Mouse (Mus musculus): Measurements from ENCODE around the gene Stard13. TPM values are rescaled to one million over a fixed set of nuclear protein-coding genes. Genes with fewer than 3 reads are reported as not detected.

Stard13 gene
- polyA plus RNA-seq, 1 experiment: not detected

DNA sequence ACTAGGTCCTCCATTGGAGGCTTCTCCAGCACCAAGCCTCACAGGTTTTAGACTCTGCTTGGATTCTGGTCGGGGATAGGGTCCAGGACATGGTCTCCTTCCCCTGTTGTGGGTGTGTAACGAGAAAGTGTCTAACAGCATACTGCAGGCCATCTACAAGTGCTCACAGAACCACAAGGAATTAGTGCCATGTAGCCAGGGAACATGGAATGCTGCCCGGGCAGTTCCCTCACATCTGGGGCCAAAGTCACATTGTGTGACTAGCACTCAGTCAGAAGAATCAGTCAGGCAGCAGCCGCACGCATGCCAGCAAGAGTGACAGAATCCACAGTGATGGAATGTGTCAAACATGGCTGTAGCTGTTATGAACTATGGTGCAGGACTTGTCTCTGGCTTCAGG, 67.4 kb downstream of the Stard13 start:
- Histone ChIP-seq H3K4me3 (ENCODE audit: insufficient read depth, low read depth, low read length) (no peak overlapping the region), H3K4me1 (ENCODE audit: control insufficient read depth, insufficient read depth, low read length) (peaks cover 4% of the 10 kb centered on the region; the same call in 1 of the 2 replicates), H3K27ac (ENCODE audit: insufficient read depth, low read depth, low read length) (no peak overlapping the region)
- WGBS: 41% methylated on average over 5 of the region's 5 CpGs
- TF ChIP-seq POLR2A (IDR thresholded peaks at IDR 0.05; ENCODE audit: insufficient read depth, low read depth, low read length) (no peak), CTCF (IDR thresholded peaks at IDR 0.05; ENCODE audit: insufficient read depth, low read depth, low read length) (no peak)

DNA sequence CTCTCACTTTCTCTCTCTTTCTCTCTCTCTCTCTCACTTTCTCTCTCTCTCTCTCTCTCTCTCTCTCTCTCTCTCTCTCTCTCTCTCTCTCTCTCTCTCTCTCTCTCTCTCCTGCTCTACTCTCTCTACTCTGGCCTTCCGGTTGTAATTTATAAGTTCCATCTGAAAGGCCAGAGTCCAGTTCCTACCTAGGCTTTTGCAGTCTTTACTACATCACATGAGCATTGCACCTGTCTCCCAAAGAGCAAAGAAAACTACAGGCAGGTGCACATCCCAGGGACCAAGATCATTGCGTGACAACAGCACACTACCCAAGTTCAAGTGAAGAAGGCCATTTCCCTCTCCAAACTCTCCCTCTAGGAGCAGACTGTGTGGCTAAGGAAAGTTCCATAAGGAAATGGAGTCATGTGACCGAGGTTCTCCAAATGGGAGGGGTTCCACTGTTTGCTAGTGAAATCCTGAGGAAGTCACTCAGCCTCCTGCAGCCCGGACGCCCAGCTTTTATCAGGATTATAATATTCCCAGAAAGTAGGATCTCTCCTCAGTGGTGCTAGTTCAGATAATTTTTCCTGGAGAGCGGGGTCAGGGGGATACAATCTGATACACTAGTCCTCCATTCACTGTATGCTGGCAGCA, 68.1 kb downstream of the Stard13 start:
- WGBS: 82% methylated on average over 6 of the region's 6 CpGs
- Histone ChIP-seq H3K4me3 (ENCODE audit: insufficient read depth, low read depth, low read length) (no peak overlapping the region), H3K4me1 (ENCODE audit: control insufficient read depth, insufficient read depth, low read length) (peaks cover 4% of the 10 kb centered on the region; the same call in 1 of the 2 replicates), H3K27ac (ENCODE audit: insufficient read depth, low read depth, low read length) (no peak overlapping the region)
- TF ChIP-seq POLR2A (IDR thresholded peaks at IDR 0.05; ENCODE audit: insufficient read depth, low read depth, low read length) (no peak), CTCF (IDR thresholded peaks at IDR 0.05; ENCODE audit: insufficient read depth, low read depth, low read length) (no peak)

DNA sequence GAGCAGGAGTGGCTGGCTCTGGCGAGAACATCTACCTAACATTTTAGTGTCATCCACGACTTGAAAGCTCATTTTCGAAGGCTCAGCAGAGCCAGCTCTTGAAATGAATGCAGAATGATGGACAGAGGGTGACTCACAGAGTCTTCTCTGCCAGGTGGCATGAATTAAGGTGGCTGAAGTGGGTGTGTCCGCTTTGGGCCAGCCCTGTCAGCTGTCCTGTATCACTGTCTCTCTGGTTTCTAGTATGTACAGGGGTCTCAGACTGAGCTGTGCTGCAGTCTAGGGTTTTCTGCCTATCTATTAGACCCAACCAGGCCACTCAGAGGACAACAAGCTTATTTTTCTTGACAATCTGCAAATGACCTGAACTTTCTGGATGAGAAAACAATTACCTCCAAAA, 68.8 kb downstream of the Stard13 start:
- H3K4me1 ChIP-seq (ENCODE audit: control insufficient read depth, insufficient read depth, low read length): peaks cover 4% of the 10 kb centered on the region; the same call in 1 of the 2 replicates
- no peak overlapping the region for H3K4me3 ChIP-seq (ENCODE audit: insufficient read depth, low read depth, low read length)
- H3K27ac ChIP-seq (ENCODE audit: insufficient read depth, low read depth, low read length): no peak overlapping the region
- WGBS: 86% methylated on average over 4 of the region's 4 CpGs
- no peak for TF ChIP-seq CTCF (IDR thresholded peaks at IDR 0.05; ENCODE audit: insufficient read depth, low read depth, low read length)
- TF ChIP-seq POLR2A (IDR thresholded peaks at IDR 0.05; ENCODE audit: insufficient read depth, low read depth, low read length): no peak

DNA sequence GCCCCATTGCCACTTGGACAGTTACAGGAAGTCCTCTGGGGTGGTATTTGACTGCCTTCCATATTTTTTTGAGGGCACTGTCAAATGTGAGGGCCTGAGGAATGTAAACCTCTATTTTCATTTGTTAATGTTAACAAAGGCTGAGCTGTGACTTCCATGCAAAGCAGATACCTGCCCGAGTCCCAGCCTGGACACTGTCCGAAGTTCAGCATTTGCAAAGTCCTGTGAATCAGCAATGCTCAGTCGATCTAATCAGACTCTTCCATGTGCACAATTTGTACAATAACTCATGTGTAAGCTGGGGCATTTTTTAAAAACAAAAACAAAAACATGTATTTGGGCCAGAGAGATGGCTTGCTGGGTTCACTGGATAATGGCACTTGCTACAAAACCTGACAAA, 71.0 kb downstream of the Stard13 start:
- WGBS: 97% methylated on average over 3 of the region's 3 CpGs
- H3K4me3 ChIP-seq (ENCODE audit: insufficient read depth, low read depth, low read length): no peak overlapping the region
- no peak for TF ChIP-seq POLR2A (IDR thresholded peaks at IDR 0.05; ENCODE audit: insufficient read depth, low read depth, low read length)
- no peak for TF ChIP-seq CTCF (IDR thresholded peaks at IDR 0.05; ENCODE audit: insufficient read depth, low read depth, low read length)
- no peak overlapping the region for H3K27ac ChIP-seq (ENCODE audit: insufficient read depth, low read depth, low read length)
- H3K4me1 ChIP-seq (ENCODE audit: control insufficient read depth, insufficient read depth, low read length): peaks cover 4% of the 10 kb centered on the region; the same call in 1 of the 2 replicates

DNA sequence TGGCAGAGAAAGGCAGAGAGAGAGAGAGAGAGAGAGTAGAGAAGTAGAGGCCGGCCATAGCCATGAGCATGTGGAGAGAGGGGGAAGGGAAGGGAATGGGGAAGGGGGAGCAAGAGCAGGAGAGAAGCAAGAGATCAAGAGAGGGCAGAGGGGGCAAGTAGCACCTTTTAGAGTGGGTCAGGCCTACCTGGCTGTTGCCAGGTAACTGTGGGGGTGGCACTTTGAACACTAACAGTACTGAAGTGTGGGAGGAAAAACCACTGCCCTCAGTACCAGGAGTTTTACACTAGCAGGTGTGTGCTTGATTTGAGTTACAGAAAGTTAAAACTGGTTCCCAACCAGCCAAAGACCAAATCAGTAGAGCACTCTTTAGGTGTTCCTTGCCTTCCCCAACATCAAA, 78.4 kb downstream of the Stard13 start:
- 89% methylated on average over 1 of the region's 1 CpGs for WGBS

DNA sequence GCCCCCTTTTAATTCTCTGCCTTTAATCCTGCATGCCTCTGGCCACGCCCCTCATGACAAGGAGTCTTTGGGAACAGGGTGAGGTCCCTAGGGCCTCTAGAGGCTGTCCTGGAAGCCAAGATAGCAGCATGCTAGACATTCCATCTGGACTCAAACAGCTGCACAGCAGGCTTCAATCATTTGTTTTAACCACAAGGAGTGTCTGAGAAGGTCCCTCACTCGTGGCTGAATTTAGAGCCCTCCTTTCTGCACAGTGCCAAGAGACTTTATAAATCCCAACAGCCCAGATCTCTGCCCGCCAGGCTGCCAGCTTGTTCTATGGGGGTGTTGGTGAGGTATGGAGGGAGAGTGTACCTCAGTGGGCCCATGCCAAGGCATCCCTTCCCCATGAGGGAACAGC, 78.9 kb downstream of the Stard13 start:
- no peak overlapping the region for H3K27ac ChIP-seq (ENCODE audit: insufficient read depth, low read depth, low read length)
- 59% methylated on average over 3 of the region's 3 CpGs for WGBS
- no peak for TF ChIP-seq POLR2A (IDR thresholded peaks at IDR 0.05; ENCODE audit: insufficient read depth, low read depth, low read length)
- no peak for TF ChIP-seq CTCF (IDR thresholded peaks at IDR 0.05; ENCODE audit: insufficient read depth, low read depth, low read length)
- H3K4me3 ChIP-seq (ENCODE audit: insufficient read depth, low read depth, low read length): no peak overlapping the region
- H3K4me1 ChIP-seq (ENCODE audit: control insufficient read depth, insufficient read depth, low read length): peaks cover 2% of the 10 kb centered on the region; the same call in 1 of the 2 replicates

More for the DNA sequence above, 78.4 kb downstream of the Stard13 start:
- TF ChIP-seq POLR2A (IDR thresholded peaks at IDR 0.05; ENCODE audit: insufficient read depth, low read depth, low read length): no peak
- no peak for TF ChIP-seq CTCF (IDR thresholded peaks at IDR 0.05; ENCODE audit: insufficient read depth, low read depth, low read length)
- Histone ChIP-seq H3K27ac (ENCODE audit: insufficient read depth, low read depth, low read length) (no peak overlapping the region), H3K4me1 (ENCODE audit: control insufficient read depth, insufficient read depth, low read length) (peaks cover 2% of the 10 kb centered on the region; the same call in 1 of the 2 replicates), H3K4me3 (ENCODE audit: insufficient read depth, low read depth, low read length) (no peak overlapping the region)

DNA sequence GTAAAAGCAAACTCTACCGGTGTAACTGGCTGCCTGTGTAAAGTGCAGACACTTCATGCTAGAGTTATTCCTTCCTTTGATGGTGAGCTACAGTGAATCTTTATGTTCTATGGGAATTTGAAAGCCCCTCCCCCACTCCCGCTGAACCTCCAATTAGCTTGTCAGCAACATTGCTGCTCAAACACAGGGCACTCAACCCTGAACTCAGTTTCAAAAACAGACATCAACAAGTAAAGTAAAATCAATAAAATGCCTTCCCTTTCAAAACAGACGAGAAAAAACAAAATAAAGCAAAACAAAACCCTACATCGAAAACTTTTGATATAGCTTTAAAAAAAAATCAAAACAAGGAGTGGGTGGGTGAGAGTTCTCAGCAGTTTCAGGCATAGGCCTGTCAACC, 79.6 kb downstream of the Stard13 start:
- Histone ChIP-seq H3K4me3 (ENCODE audit: insufficient read depth, low read depth, low read length) (no peak overlapping the region), H3K27ac (ENCODE audit: insufficient read depth, low read depth, low read length) (no peak overlapping the region), H3K4me1 (ENCODE audit: control insufficient read depth, insufficient read depth, low read length) (peaks cover 2% of the 10 kb centered on the region; the same call in 1 of the 2 replicates)
- 73% methylated on average over 4 of the region's 4 CpGs for WGBS
- TF ChIP-seq POLR2A (IDR thresholded peaks at IDR 0.05; ENCODE audit: insufficient read depth, low read depth, low read length): no peak
- no peak for TF ChIP-seq CTCF (IDR thresholded peaks at IDR 0.05; ENCODE audit: insufficient read depth, low read depth, low read length)

DNA sequence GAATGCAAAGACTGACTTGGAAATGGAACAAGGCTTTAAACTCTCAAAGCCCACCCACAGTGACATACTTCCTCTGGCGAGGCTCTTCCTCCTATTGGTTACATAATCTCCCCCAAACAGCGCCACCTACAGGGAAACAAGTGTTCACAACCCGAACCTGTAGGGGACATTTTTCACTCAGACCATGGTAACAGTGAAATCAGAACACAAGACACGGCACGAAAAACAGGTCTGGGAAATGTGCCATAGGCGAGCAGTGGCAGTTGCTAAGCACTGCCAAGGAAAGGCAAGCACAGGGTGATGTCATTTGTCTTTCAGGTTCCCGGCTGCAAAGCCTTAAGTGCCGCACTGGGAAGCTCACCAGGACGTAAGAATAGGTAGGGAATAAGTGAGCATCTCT, 82.1 kb downstream of the Stard13 start:
- TF ChIP-seq POLR2A (IDR thresholded peaks at IDR 0.05; ENCODE audit: insufficient read depth, low read depth, low read length) (no peak), CTCF (IDR thresholded peaks at IDR 0.05; ENCODE audit: insufficient read depth, low read depth, low read length) (no peak)
- H3K27ac ChIP-seq (ENCODE audit: insufficient read depth, low read depth, low read length): no peak overlapping the region
- H3K4me3 ChIP-seq (ENCODE audit: insufficient read depth, low read depth, low read length): no peak overlapping the region
- H3K4me1 ChIP-seq (ENCODE audit: control insufficient read depth, insufficient read depth, low read length): peaks cover 2% of the 10 kb centered on the region; the same call in 1 of the 2 replicates
- WGBS: 36% methylated on average over 9 of the region's 9 CpGs

DNA sequence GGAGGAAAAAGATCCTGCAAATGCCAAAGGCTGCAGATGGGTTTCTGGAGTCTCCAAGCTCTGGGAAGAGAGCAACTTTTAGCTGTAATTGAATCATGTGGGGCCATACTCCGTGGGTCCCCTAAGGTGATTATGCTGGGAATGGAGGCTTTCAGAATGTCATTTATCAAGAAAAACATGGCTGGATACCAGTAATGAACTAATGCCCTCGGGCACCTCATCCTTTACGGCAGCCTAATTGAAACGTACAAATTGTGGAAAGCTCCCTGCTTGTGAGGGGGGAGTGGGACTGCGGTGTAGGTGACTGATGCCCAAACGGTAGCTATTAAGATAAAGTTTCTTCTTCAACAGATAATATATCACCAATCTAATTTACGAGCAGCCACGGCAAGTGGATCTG, 84.1 kb downstream of the Stard13 start:
- no peak overlapping the region for H3K27ac ChIP-seq (ENCODE audit: insufficient read depth, low read depth, low read length)
- no peaks in the 10 kb centered on the region for H3K4me1 ChIP-seq (ENCODE audit: control insufficient read depth, insufficient read depth, low read length)
- TF ChIP-seq CTCF (IDR thresholded peaks at IDR 0.05; ENCODE audit: insufficient read depth, low read depth, low read length) (no peak), POLR2A (IDR thresholded peaks at IDR 0.05; ENCODE audit: insufficient read depth, low read depth, low read length) (no peak)
- WGBS: 69% methylated on average over 8 of the region's 8 CpGs
- H3K4me3 ChIP-seq (ENCODE audit: insufficient read depth, low read depth, low read length): no peak overlapping the region
